Mouse (Mus musculus) bone marrow, adult 2 months (tissue): ENCODE results near the gene Lsamp. TPM values are rescaled to one million over a fixed set of nuclear protein-coding genes. Genes with fewer than 3 reads are reported as not detected.

ENCODE experiments used
- H3K27ac ChIP-seq: fragments of 200-500 bp; 2 replicates; pipeline ENCODE4 v1.5.1; 2012; ENCODE audit warnings: low read depth, mild to moderate bottlenecking, control low read depth, inconsistent platforms, low read length; ENCODE audit not compliant: control insufficient read depth, poor library complexity, insufficient read depth
- H3K4me1 ChIP-seq: fragments of 200-500 bp; 2 replicates; pipeline ENCODE4 v1.6.1; 2011; ENCODE audit warnings: low read length; ENCODE audit not compliant: control insufficient read depth, insufficient read depth
- H3K4me3 ChIP-seq: fragments of 200-500 bp; replicated peaks from 2 replicates; pipeline ENCODE3; 2011; ENCODE audit warnings: mild to moderate bottlenecking, low read depth, low read length, control low read depth; ENCODE audit not compliant: control insufficient read depth
- CTCF ChIP-seq: fragments of 200-500 bp; IDR thresholded peaks from 2 replicates; pipeline ENCODE4 v1.5.1; 2011; ENCODE audit warnings: low read length, control low read depth; ENCODE audit not compliant: control insufficient read depth, insufficient read depth
- POLR2A ChIP-seq: fragments of 200-500 bp; IDR thresholded peaks from 2 replicates; pipeline ENCODE4 v1.6.1; 2011; ENCODE audit warnings: low read depth, mild to moderate bottlenecking, control low read depth, low read length, borderline replicate concordance; ENCODE audit not compliant: control insufficient read depth
- WGBS: fragments of 180-500 bp; shearing (Covaris S2); methylation state at CpG from one replicate; pipeline ENCODE4 v1.1.7; 2018; 5-methylcytosine and 5-hydroxymethylcytosine counted together
- polyA plus RNA-seq: library from polyadenylated mRNA; stranded (reverse); fragments of >200 nt; gene quantifications from 2 replicates; pipeline ENCODE4 v1.2.4, GENCODE M21; 2011; ENCODE audit warnings: low replicate concordance; ENCODE audit not compliant: missing spikeins, insufficient read depth, insufficient read length

Lsamp gene
- polyA plus RNA-seq, 1 experiment, result not detected

DNA sequence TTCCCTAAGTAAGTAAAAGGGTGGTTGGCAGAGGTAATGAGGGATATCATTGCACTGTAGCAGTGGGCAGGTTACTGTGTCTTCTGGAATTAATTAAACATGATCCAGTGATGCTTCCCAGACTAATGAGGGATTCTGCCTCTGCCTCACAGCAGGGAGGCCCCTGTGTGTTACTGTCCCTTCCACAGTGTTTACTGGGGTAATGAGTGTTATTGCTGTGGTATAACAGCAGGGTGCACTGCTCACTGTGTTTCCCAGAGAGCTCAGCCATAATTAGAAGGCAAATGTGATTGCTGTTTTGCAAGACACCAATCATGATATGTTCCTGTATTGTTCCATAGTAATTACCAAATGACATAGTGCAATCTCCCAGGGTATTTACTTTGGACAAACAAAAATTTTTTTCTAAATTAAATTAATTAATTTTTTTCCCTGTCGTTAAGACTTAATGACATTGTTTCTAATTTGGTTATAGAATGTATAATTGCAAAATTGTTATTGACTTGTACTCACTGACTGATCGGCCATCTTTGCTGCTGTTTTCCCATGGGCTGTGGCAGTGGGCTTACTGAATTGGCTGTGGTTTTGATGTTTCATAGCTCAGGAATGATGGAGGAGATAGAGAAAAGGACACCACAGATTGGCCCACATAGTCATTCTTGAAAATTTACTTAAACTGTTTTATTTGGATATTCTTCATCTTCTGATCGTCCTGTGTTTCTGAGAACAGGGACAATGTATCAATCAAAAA is 655.6 kb downstream of the Lsamp start:
- 76% methylated on average over 3 of the region's 3 CpGs for WGBS
- H3K4me3 ChIP-seq, result no peak overlapping the region
- no peaks in the 10 kb centered on the region for H3K4me1 ChIP-seq
- no peak overlapping the region for H3K27ac ChIP-seq
- TF ChIP-seq POLR2A, result no peak
- no peak for TF ChIP-seq CTCF

DNA sequence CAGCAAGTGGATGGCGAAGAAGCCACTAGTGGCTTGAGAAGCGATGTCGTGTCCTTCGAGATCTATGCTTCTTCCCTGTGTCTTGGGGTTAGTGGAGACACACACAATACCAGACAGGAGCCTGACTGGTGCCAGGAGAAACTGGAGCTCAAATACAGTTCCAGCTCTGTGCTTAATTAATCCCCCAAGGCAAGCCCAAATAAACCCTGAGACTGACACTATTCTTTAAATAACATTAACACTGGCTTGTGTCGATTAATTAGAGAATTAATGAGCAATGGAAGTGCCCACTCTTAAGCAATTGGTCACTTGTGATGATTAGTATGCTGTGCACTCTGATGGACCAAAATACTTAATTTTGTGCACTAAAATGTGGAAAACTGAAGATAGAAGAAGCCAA is 668.6 kb downstream of the Lsamp start:
- TF ChIP-seq POLR2A (no peak), CTCF (no peak)
- no peak overlapping the region for H3K27ac ChIP-seq
- 80% methylated on average over 5 of the region's 5 CpGs for WGBS
- no peak overlapping the region for H3K4me3 ChIP-seq
- H3K4me1 ChIP-seq, result no peaks in the 10 kb centered on the region

DNA sequence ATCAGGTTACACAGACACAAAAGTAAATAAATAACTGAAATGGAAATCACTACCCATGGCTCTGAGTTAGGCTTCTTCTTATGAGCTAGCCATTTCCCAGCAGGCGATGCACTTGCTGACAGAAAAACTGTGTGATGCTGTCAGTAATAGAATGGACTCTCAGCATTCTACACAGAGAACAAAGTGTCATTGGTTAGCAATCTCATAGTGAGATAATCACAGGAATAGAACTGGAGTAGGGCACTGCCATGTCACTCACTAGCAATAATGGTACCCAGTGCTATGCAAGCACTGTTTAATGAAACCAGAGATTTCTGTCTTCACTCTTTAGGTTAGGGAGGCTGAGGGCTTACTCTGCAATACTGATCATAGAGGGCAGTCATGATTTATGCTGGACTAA is 669.3 kb downstream of the Lsamp start:
- no peaks in the 10 kb centered on the region for H3K4me1 ChIP-seq
- 71% methylated on average over 1 of the region's 1 CpGs for WGBS
- TF ChIP-seq CTCF (no peak), POLR2A (no peak)

DNA sequence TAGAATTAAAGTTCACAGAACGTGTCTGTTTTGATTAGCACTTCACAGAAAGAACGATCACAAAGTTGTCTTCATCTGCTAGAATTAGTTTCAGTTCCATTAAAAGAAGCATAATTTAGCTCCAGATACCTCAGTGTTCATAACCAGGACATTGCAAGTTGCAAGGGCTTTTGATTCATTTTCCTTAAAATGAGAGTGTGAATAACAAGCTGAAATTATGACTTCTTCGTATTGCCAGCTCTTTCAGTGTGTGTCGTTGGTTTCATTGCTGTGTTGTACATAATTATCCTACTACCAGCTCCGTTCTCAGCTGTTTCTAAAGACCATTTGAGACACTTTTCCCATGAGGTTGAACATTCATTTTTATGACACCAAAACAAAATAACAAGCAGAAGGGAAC is 672.2 kb downstream of the Lsamp start:
- H3K4me3 ChIP-seq, result no peak overlapping the region
- TF ChIP-seq POLR2A (no peak), CTCF (no peak)
- WGBS, result 73% methylated on average over 5 of the region's 5 CpGs

More for the DNA sequence above, 669.3 kb downstream of the Lsamp start:
- Histone ChIP-seq H3K27ac (no peak overlapping the region), H3K4me3 (no peak overlapping the region)

DNA sequence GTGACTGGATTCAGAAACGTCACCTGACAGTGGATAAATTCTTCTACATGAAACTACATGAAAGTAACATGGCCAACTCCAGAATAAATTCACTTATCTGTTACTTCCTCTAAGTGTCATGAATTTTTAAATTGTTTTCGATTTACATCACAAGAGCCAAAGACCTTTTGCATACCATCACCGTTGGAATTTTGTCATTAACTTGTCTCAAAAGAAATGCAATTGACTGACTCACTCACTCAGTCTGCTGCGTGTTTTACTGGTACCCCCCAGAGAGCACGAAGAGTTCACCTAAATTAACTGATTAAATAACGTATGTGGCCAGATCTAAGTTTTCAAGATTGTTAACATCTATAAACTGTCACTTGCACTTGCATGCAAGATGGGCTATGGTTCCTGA is 672.7 kb downstream of the Lsamp start:
- WGBS, result 58% methylated on average over 6 of the region's 6 CpGs

More for the DNA sequence above, 672.2 kb downstream of the Lsamp start:
- Histone ChIP-seq H3K27ac (no peak overlapping the region), H3K4me1 (no peaks in the 10 kb centered on the region)

DNA sequence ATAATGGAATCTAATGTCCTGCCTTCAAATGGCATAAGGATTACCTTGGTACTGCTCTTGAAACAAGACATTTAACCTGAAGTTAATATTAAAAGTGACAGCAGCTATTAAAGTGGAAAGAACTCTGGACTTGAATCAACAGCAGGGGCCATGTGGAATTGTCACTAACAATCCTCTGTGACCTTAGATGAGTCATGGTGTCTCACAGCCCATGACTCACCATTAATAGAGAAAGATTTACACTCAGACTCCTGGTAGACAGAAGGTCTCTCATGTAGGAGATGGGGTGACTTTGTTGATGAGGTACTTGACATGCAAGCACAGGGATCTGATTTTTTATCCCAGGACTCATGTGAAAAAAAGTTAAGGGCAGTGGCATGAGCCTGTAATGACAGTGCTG is 701.4 kb downstream of the Lsamp start:
- H3K27ac ChIP-seq, result no peak overlapping the region
- no peak for TF ChIP-seq POLR2A
- TF ChIP-seq CTCF, result no peak
- H3K4me3 ChIP-seq, result no peak overlapping the region
- H3K4me1 ChIP-seq, result no peaks in the 10 kb centered on the region

More for the DNA sequence above, 672.7 kb downstream of the Lsamp start:
- no peak for TF ChIP-seq CTCF
- no peak for TF ChIP-seq POLR2A
- Histone ChIP-seq H3K4me1 (no peaks in the 10 kb centered on the region), H3K27ac (no peak overlapping the region), H3K4me3 (no peak overlapping the region)

DNA sequence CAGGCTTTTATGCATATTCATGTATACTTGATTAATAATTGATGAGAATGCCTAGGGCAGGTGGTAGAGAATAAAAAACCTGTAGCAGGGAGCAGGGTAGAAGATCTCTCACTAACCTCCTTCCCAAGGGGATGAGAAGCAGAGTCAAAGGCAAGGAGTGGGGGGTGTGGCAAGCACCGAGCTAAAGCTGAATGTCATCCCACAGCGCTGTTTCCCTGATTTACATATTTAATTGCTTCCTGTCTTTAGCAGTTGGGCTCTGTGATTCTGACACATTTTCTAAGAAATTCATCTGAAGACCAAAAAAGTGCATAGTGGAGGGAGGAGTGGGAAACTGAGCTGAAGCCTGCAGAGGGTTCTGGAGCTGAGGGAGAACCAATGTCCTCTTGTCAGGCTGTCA is 708.1 kb downstream of the Lsamp start:
- Histone ChIP-seq H3K4me1 (no peaks in the 10 kb centered on the region), H3K4me3 (no peak overlapping the region), H3K27ac (no peak overlapping the region)
- TF ChIP-seq CTCF (no peak), POLR2A (no peak)
- 11% methylated on average over 2 of the region's 2 CpGs for WGBS

DNA sequence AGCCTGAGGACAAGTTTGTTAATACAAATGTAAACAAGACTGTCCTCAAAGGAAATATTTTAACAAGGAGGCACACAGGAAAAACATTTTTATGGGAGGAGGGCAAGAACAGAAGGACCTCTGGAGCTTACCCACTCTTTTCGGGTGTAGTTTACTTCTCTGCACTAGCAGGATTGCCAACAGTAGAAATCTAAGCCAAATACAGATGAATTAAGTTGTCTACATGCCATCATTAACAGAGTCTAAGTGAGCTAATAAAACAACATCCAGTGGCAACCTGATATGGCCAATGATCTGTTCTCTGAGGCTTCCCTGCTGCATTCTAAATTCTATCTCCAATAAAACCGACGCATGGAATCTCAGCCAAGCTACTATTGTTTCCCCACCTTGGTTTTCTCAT is 713.1 kb downstream of the Lsamp start:
- 80% methylated on average over 3 of the region's 3 CpGs for WGBS
- H3K4me1 ChIP-seq, result no peaks in the 10 kb centered on the region
- TF ChIP-seq CTCF, result no peak
- no peak for TF ChIP-seq POLR2A

More for the DNA sequence above, 713.1 kb downstream of the Lsamp start:
- Histone ChIP-seq H3K27ac (no peak overlapping the region), H3K4me3 (no peak overlapping the region)
